Mouse (Mus musculus) cerebellum, adult 2 months (tissue): ENCODE results near the gene Svs1. TPM values are rescaled to one million over a fixed set of nuclear protein-coding genes. Genes with fewer than 3 reads are reported as not detected.
"Not testable (repeated sequence)": the region's sequence is repeated elsewhere in the genome, so short reads cannot be mapped to it uniquely, and the experiment has no call there.

Experiments
- DNase-seq, 2 experiments: peaks; one replicate each; pipeline ENCODE4 v3.0.0; 2021
- H3K27ac ChIP-seq: fragments of 200-500 bp; 2 replicates; pipeline ENCODE4 v1.5.1; 2012; ENCODE audit warnings: low read length, control low read depth, inconsistent platforms; ENCODE audit not compliant: insufficient read depth
- H3K27me3 ChIP-seq: fragments of 200-500 bp; 2 replicates; pipeline ENCODE4 v1.6.1; 2012; ENCODE audit warnings: inconsistent platforms, mild to moderate bottlenecking, low read length, moderate library complexity; ENCODE audit not compliant: control insufficient read depth, insufficient read depth
- H3K4me1 ChIP-seq: fragments of 200-500 bp; 2 replicates; pipeline ENCODE4 v1.6.1; 2011; ENCODE audit warnings: low read length; ENCODE audit not compliant: control insufficient read depth, insufficient read depth
- H3K4me3 ChIP-seq: fragments of 200-500 bp; replicated peaks from 2 replicates; pipeline ENCODE3; 2011; ENCODE audit warnings: mild to moderate bottlenecking, low read depth, low read length, control low read depth; ENCODE audit not compliant: insufficient read depth
- CTCF ChIP-seq: fragments of 200-500 bp; IDR thresholded peaks from 2 replicates; pipeline ENCODE4 v1.5.1; 2011; ENCODE audit warnings: low read depth, mild to moderate bottlenecking, control low read depth, low read length, moderate library complexity, borderline replicate concordance; ENCODE audit not compliant: insufficient read depth
- POLR2A ChIP-seq: fragments of 200-500 bp; IDR thresholded peaks from 2 replicates; pipeline ENCODE4 v1.6.1; 2011; ENCODE audit warnings: low read length, control low read depth, borderline replicate concordance; ENCODE audit not compliant: insufficient read depth
- WGBS: fragments of 180-500 bp; shearing (Covaris S2); methylation state at CpG from one replicate; pipeline ENCODE4 v1.1.7; 2018; 5-methylcytosine and 5-hydroxymethylcytosine counted together
- polyA plus RNA-seq: library from polyadenylated mRNA; depleted of rRNA; stranded (reverse); fragments of >200 nt; gene quantifications from 2 replicates; pipeline ENCODE4 v1.2.3, GENCODE M21; 2012

Gene Svs1
- polyA plus RNA-seq, 1 experiment: not detected

GRCm38 (mm10) chr6:48958053-48958452 is 28.6 kb upstream of the Svs1 start:
- DNase-seq: peak in 1 of 2 experiments; percentile 4
- H3K27me3 ChIP-seq: no peaks in the 10 kb centered on the region
- no peak overlapping the region for H3K27ac ChIP-seq
- 18% methylated on average over 1 of the region's 1 CpGs for WGBS
- TF ChIP-seq CTCF (peak; percentile 31; the same call in 1 of the 2 replicates), POLR2A (no peak)
- H3K4me3 ChIP-seq: no peak overlapping the region
- H3K4me1 ChIP-seq: no peaks in the 10 kb centered on the region

GRCm38 (mm10) chr6:48959151-48959550 is 27.5 kb upstream of the Svs1 start:
- DNase-seq: not testable (repeated sequence)
- WGBS: 34% methylated on average over 7 of the region's 7 CpGs
- peak; percentile 30; the same call in 1 of the 2 replicates for TF ChIP-seq CTCF

GRCm38 (mm10) chr6:48966696-48967095 is 20.0 kb upstream of the Svs1 start:
- not testable (repeated sequence) for H3K27ac ChIP-seq, H3K4me3 ChIP-seq, DNase-seq, H3K4me1 ChIP-seq, H3K27me3 ChIP-seq
- 74% methylated on average over 5 of the region's 5 CpGs for WGBS

More at GRCm38 (mm10) chr6:48959151-48959550, 27.5 kb upstream of the Svs1 start:
- H3K4me3 ChIP-seq, H3K27ac ChIP-seq, H3K4me1 ChIP-seq, H3K27me3 ChIP-seq: not testable (repeated sequence)

- no peaks in the 10 kb centered on the region for H3K27me3 ChIP-seq
- no peak for TF ChIP-seq CTCF
- TF ChIP-seq POLR2A: no peak
- no peaks in the 10 kb centered on the region for H3K4me1 ChIP-seq
- no peak overlapping the region for H3K27ac ChIP-seq
- H3K4me3 ChIP-seq: no peak overlapping the region
- DNase-seq: no peak
Measured at GRCm38 (mm10) chr6:48967868-48968267, 18.8 kb upstream of the Svs1 start.

GRCm38 (mm10) chr6:48974663-48975062 is 12.0 kb upstream of the Svs1 start, which contains the start of gene Doxl2:
Gene Doxl2, plus strand, starts transcription at chr6:48974963.
- no peak within 1 kb of the TSS for H3K27ac ChIP-seq
- no peak for TF ChIP-seq CTCF
- no peak for TF ChIP-seq POLR2A
- H3K4me3 ChIP-seq: no peak within 1 kb of the TSS
- H3K27me3 ChIP-seq: no peaks in the 10 kb centered on the region
- H3K4me1 ChIP-seq: no peaks in the 10 kb centered on the region
- 87% methylated on average over 2 of the region's 2 CpGs for WGBS
- DNase-seq: no peak

- TF ChIP-seq CTCF (no peak), POLR2A (no peak)
- Histone ChIP-seq H3K4me1 (no peaks in the 10 kb centered on the region), H3K27ac (no peak overlapping the region), H3K27me3 (no peaks in the 10 kb centered on the region), H3K4me3 (no peak overlapping the region)
- DNase-seq: no peak
- 35% methylated on average over 1 of the region's 1 CpGs for WGBS
Measured at GRCm38 (mm10) chr6:48979616-48980015, 7.0 kb upstream of the Svs1 start.

GRCm38 (mm10) chr6:48982305-48982704 is 4.4 kb upstream of the Svs1 start:
- WGBS: 68% methylated on average over 3 of the region's 3 CpGs
- no peak overlapping the region for H3K4me3 ChIP-seq
- H3K27ac ChIP-seq: no peak overlapping the region
- no peaks in the 10 kb centered on the region for H3K27me3 ChIP-seq
- no peak for TF ChIP-seq CTCF
- no peak for TF ChIP-seq POLR2A
- H3K4me1 ChIP-seq: no peaks in the 10 kb centered on the region
- DNase-seq: no peak

- 94% methylated on average over 5 of the region's 5 CpGs for WGBS
- Histone ChIP-seq H3K27ac (no peak overlapping the region), H3K27me3 (no peaks in the 10 kb centered on the region; the same call in 1 of the 2 replicates), H3K4me3 (no peak overlapping the region), H3K4me1 (no peaks in the 10 kb centered on the region)
- TF ChIP-seq POLR2A (no peak), CTCF (no peak)
- DNase-seq: no peak
Measured at GRCm38 (mm10) chr6:48989971-48990370, 3.3 kb downstream of the Svs1 start.

GRCm38 (mm10) chr6:48991991-48992390 is 5.3 kb downstream of the Svs1 start:
- Histone ChIP-seq H3K4me3 (no peak overlapping the region), H3K27me3 (no peaks in the 10 kb centered on the region; the same call in 1 of the 2 replicates), H3K27ac (no peak overlapping the region), H3K4me1 (no peaks in the 10 kb centered on the region)
- TF ChIP-seq CTCF: no peak
- no peak for TF ChIP-seq POLR2A
- 67% methylated on average over 4 of the region's 4 CpGs for WGBS
- DNase-seq: no peak
